Mouse (Mus musculus) E14TG2a.4 (cell line): ENCODE data around the gene Olfr177.

ENCODE experiments used
- H3K27me3 ChIP-seq: 2 replicates; pipeline ENCODE4 v1.6.1; 2014; ENCODE audit warnings: low read length, control low read depth; ENCODE audit not compliant: insufficient read depth
- H3K36me3 ChIP-seq: 2 replicates; pipeline ENCODE4 v1.6.1; 2014; ENCODE audit warnings: low read length, control low read depth; ENCODE audit not compliant: insufficient read depth
- H3K4me1 ChIP-seq: replicated peaks from 2 replicates; pipeline ENCODE4 v1.6.1; 2014; ENCODE audit warnings: low read depth, low read length, control low read depth
- H3K4me3 ChIP-seq: replicated peaks from 2 replicates; pipeline ENCODE4 v1.5.1; 2014; ENCODE audit warnings: mild to moderate bottlenecking, low read length
- H3K9me3 ChIP-seq: 2 replicates; pipeline ENCODE4 v1.6.1; 2014; ENCODE audit warnings: low read length, control low read depth
- CTCF ChIP-seq: conservative IDR thresholded peaks from 2 replicates; pipeline ENCODE4 v1.5.1; 2014; ENCODE audit warnings: low read length
- NANOG ChIP-seq: IDR thresholded peaks from 2 replicates; pipeline ENCODE4 v1.6.1; 2014; ENCODE audit warnings: borderline replicate concordance, low read length, mixed read lengths
- POU5F1 ChIP-seq: IDR thresholded peaks from 2 replicates; pipeline ENCODE4 v1.6.1; 2014; ENCODE audit warnings: low read length, borderline replicate concordance

The Olfr177 gene

DNA sequence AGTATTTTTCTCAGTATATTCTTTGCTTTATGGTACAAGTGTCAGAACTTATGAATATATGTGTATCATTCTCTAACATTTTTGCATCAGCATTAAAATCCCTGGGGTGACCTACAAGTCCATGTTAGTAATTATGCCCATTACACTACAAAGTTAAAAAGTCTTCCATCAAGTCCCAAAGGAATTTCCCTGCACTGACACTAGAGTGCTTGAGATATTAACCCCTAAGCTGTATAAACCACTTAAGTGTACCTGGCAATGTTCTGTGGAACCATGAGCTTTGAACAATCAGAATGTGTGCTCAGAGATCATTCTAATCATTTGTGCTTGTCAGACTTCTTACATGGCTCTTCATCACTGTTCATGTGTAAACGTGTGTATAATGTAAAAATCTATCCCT, at the start of gene Olfr177:
Olfr177 (minus strand) TSS at position 101 of the 400 bp plus-strand sequence.
- Histone ChIP-seq H3K36me3 (no peaks in the 10 kb centered on the region), H3K4me3 (no peak within 1 kb of the TSS), H3K4me1 (no peaks in the 10 kb centered on the region), H3K27me3 (no peaks in the 10 kb centered on the region), H3K9me3 (no peaks in the 10 kb centered on the region)
- TF ChIP-seq NANOG (no peak), CTCF (no peak), POU5F1 (no peak)

DNA sequence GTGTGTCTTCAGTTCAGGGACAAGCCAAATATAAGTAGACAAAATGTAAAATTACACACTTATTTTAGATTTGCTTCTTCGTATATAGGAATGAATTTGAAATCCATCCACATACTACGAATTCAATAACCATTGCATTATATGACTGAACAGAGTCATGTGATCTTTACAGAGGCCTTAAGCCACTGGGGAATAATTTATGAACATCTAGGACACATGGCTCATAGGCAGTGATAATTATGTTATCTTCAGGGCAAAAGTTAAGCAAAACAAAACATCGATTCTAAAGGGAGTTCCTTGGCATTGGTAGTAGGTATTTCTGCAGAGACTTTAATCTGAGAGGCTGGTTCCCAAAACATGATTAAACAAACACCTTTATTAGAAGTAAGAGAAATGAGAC, 17.4 kb upstream of the Olfr177 start, which contains the start of gene Olfr178:
Olfr178 (minus strand) TSS at position 101 of the 400 bp plus-strand sequence.
- TF ChIP-seq CTCF: no peak
- TF ChIP-seq POU5F1: no peak
- Histone ChIP-seq H3K4me1 (no peaks in the 10 kb centered on the region), H3K4me3 (no peak within 1 kb of the TSS), H3K9me3 (no peaks in the 10 kb centered on the region), H3K27me3 (no peaks in the 10 kb centered on the region), H3K36me3 (no peaks in the 10 kb centered on the region)

DNA sequence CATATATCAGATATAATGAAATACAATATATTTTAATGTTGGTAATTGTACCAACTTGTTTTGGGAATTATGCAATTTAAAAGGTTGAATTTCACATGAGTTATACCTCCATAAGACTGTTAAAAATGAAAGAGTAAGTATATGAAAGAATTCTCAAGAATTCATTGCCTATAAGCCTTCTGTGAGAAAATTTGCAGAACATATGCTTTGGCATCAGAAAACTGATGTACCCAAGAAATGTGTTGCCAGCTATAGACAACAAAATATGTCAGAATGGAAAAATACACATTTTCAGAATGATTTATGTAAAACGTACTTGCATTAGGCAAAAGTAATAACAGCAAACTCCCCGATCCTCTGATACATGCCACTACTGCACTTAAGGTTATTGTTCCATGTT, 9.8 kb upstream of the Olfr177 start:
- H3K27me3 ChIP-seq: no peaks in the 10 kb centered on the region
- no peak for TF ChIP-seq NANOG
- TF ChIP-seq CTCF: no peak
- TF ChIP-seq POU5F1: no peak
- no peaks in the 10 kb centered on the region for H3K36me3 ChIP-seq
- H3K9me3 ChIP-seq: no peaks in the 10 kb centered on the region
- H3K4me3 ChIP-seq: no peak overlapping the region
- no peaks in the 10 kb centered on the region for H3K4me1 ChIP-seq

DNA sequence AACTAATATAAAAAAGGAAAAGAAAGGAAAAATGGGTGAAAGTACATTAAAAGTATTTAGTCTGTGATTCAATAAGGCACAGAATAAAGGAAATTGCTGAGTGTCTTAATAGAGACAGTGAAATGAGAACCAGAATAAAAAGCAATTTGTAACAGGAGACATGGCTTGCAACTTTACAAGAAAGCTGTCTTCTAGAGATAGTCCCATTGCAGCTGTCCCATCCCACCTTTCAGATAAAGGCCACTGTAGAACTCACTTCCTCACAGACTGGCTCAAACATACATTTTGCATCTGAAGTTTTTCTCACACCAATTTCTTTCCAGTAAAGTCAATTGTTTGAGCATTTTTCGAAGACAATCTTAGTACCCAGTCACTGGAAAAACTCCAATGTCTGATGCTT, 13.1 kb downstream of the Olfr177 start:
- TF ChIP-seq CTCF: no peak
- no peak for TF ChIP-seq POU5F1
- TF ChIP-seq NANOG: no peak
- Histone ChIP-seq H3K27me3 (no peaks in the 10 kb centered on the region), H3K9me3 (peaks cover 5% of the 10 kb centered on the region), H3K4me1 (no peaks in the 10 kb centered on the region), H3K4me3 (no peak overlapping the region), H3K36me3 (no peaks in the 10 kb centered on the region)

DNA sequence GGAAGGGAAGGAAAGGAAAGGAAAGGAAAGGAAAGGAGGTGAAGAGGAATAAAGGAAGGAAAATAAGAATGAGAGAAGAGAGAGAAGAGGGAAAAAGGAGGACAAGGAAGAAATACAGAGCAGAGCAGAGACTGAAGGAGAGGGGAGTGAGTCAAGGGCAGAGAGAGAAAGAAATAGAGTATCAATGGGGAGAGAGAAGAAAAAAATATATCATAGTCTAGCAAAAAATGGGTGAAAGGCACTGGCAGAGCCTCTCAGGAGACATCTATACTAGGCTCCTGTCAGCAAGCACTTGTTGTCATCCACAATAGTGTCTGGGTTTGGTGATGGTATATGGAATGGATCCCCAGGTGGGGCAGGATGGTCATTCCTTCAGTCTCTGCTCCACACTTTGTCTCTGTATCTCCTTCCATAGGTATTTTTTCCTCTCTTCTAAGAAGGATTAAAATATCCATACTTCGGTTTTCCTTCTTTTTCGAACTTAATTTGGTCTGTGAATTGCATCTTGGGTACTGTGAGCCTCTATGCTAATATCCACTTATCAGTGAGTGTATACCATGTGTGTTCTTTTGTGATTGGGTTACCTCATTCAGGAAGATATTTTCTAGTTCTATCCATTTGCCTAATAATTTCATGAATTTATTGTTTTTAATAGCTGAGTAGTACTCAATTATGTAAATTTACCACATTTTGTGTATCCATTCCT, 14.4 kb downstream of the Olfr177 start:
- H3K9me3 ChIP-seq: peaks cover 5% of the 10 kb centered on the region

DNA sequence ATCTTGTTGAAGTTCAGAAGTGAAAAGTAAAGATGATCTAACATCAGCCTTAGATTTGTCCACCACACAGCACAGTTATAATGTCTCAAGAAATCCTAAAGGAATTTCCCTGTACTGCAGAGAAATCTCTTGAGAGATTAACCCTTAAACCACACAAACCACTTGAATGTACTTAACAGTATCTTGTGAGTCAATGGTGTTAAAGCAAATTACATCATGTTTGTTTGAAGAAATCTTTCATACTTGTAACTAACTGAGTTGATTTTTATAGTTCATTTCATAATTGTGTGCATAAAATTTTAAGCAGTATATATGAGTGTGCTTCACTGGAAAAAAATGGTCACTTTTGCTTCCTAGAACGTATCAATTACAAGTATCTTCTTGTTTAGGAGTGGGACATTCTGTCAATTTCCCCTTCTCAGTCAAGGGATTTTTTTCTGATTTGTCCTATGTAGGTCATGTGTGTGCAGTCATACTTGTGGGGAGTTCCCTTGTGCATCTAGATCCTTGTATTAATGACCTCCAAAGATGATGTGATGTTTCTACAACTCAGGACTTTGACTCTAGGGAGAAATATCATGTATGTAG, 47.7 kb downstream of the Olfr177 start, which contains the start of gene Olfr175-ps1:
Olfr175-ps1 (minus strand) TSS at position 51 of the 588 bp plus-strand sequence.
- Histone ChIP-seq H3K27me3 (no peaks in the 10 kb centered on the region), H3K36me3 (no peaks in the 10 kb centered on the region), H3K9me3 (peaks cover 37% of the 10 kb centered on the region), H3K4me3 (no peak within 1 kb of the TSS), H3K4me1 (no peaks in the 10 kb centered on the region)
- no peak for TF ChIP-seq CTCF
- TF ChIP-seq NANOG: no peak
- no peak for TF ChIP-seq POU5F1

More for the DNA sequence above, 14.4 kb downstream of the Olfr177 start:
- TF ChIP-seq POU5F1 (no peak), CTCF (no peak), NANOG (no peak)
- Histone ChIP-seq H3K36me3 (no peaks in the 10 kb centered on the region), H3K27me3 (no peaks in the 10 kb centered on the region), H3K4me3 (no peak overlapping the region), H3K4me1 (no peaks in the 10 kb centered on the region)
